Mouse (Mus musculus): ENCODE results near the gene Tmem11.

GRCm38 (mm10) chr11:60845415-60845814, 33.7 kb downstream of the Tmem11 start:
- no peak for TF ChIP-seq CTCF (IDR thresholded peaks at IDR 0.05; ENCODE audit: control insufficient read depth, insufficient read depth, insufficient read length)
- TF ChIP-seq MYOD1 (IDR thresholded peaks at IDR 0.05; ENCODE audit: control insufficient read depth, insufficient read length, low read depth) = no peak
- TF ChIP-seq MYOG (IDR thresholded peaks at IDR 0.05; ENCODE audit: control insufficient read depth, extremely low read depth, insufficient read length) = no peak
